8 mouse cellular contexts compared by ENCODE assay signal in the genomic region with DNA sequence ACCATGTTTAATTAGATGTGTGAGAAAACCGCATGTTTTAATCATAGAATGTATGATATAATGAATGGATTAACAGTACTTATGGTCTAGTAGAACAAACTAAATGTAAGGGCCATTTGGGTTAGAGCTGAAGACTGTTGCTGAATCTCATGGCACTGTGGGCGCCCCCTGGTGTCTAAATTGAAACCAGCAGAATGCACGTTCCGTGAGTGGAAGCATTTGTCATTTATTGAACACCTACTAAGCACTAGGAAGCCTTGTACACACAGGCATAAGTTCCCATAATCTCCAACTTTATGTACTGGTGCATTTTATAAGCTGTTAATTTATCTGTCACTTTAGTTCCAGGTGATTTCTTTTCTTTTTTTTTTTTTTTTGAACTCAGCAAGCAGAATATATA. TPM values are rescaled to one million over a fixed set of nuclear protein-coding genes. Genes with fewer than 3 reads are reported as not detected.
DNase-seq lines count a peak whose midpoint lies in the region; ATAC-seq and TF ChIP-seq lines count a peak whose summit lies in the region.

No protein-coding gene starts in this region.

- H3K4me2 ChIP-seq in hindbrain, embryonic 14.5 days (replicated peaks) = no peak overlapping the region
- no peak overlapping the region for H3K4me2 ChIP-seq in hindbrain, embryonic 16.5 days (ENCODE audit: low read length)

- H3K9ac ChIP-seq in hindbrain, embryonic 14.5 days = no peak overlapping the region
- no peak overlapping the region for H3K9ac ChIP-seq in hindbrain, embryonic 16.5 days (ENCODE audit: low read depth, low read length)

- H3K4me3 ChIP-seq in hindbrain, embryonic 14.5 days (replicated peaks; ENCODE audit: low read length) = no peak overlapping the region
- H3K4me3 ChIP-seq in hindbrain, embryonic 16.5 days (ENCODE audit: low read length) = no peak overlapping the region
- H3K4me3 ChIP-seq in G1E (ENCODE audit: low read depth, low read length) = no peak overlapping the region

- peak; percentile 33 for DNase-seq in hindbrain, embryonic 14.5 days (ENCODE audit: low spot score)
- DNase-seq in G1E (ENCODE audit: low spot score) = no peak
- peak; percentile 83 for DNase-seq in c-Kit-positive CD71-positive TER-119-positive erythroid progenitor cells, embryonic 14.5 days (ENCODE audit: low spot score)
- peak; percentile 38 to 44 for DNase-seq in frontal cortex, postnatal 25 days (ENCODE audit: low spot score in 2 of 2)
- DNase-seq in layer of hippocampus, postnatal 10 days (ENCODE audit: low spot score in 2 of 2) = peak; percentile 58 to 62
- peak; percentile 9 for DNase-seq in testis, postnatal 14 days (ENCODE audit: low spot score)

- H3K9me3 ChIP-seq in hindbrain, embryonic 14.5 days (ENCODE audit: control insufficient read depth, low read length) = no peaks in the 10 kb centered on the region
- H3K9me3 ChIP-seq in hindbrain, embryonic 16.5 days (ENCODE audit: control insufficient read depth, low read length) = no peaks in the 10 kb centered on the region
- no peaks in the 10 kb centered on the region for H3K9me3 ChIP-seq in G1E (replicated peaks)

- no peak overlapping the region for H3K27ac ChIP-seq in hindbrain, embryonic 14.5 days
- no peak overlapping the region for H3K27ac ChIP-seq in hindbrain, embryonic 16.5 days (ENCODE audit: low read depth, low read length)

- H3K27me3 ChIP-seq in hindbrain, embryonic 14.5 days (ENCODE audit: control insufficient read depth, insufficient read depth, low read length) = no peaks in the 10 kb centered on the region
- H3K27me3 ChIP-seq in hindbrain, embryonic 16.5 days (replicated peaks; ENCODE audit: control insufficient read depth, insufficient read depth, low read length) = no peaks in the 10 kb centered on the region
- no peaks in the 10 kb centered on the region for H3K27me3 ChIP-seq in G1E (ENCODE audit: insufficient read depth, low read length)

- WGBS in hindbrain, embryonic 14.5 days = 46% methylated on average over 4 of the region's 4 CpGs
- WGBS in hindbrain, embryonic 16.5 days = 48% methylated on average over 4 of the region's 4 CpGs

- TF ChIP-seq CTCF in G1E (IDR thresholded peaks at IDR 0.05; ENCODE audit: low read depth, low read length) = peak; percentile 69

- H3K4me1 ChIP-seq in hindbrain, embryonic 14.5 days (replicated peaks; ENCODE audit: control insufficient read depth, insufficient read depth, low read length) = no peaks in the 10 kb centered on the region
- H3K4me1 ChIP-seq in hindbrain, embryonic 16.5 days (ENCODE audit: control insufficient read depth, insufficient read depth, low read depth, low read length) = no peaks in the 10 kb centered on the region
- H3K4me1 ChIP-seq in G1E (ENCODE audit: insufficient read depth, low read depth, low read length) = peaks cover 69% of the 10 kb centered on the region

- H3K36me3 ChIP-seq in hindbrain, embryonic 14.5 days (replicated peaks; ENCODE audit: control insufficient read depth, insufficient read depth) = no peaks in the 10 kb centered on the region
- no peaks in the 10 kb centered on the region for H3K36me3 ChIP-seq in hindbrain, embryonic 16.5 days (ENCODE audit: control insufficient read depth, insufficient read depth, low read length)
- peaks cover 55% of the 10 kb centered on the region for H3K36me3 ChIP-seq in G1E (replicated peaks)

- no peak for ATAC-seq in hindbrain, embryonic 14.5 days (ENCODE audit: low FRiP score)
- ATAC-seq in hindbrain, embryonic 16.5 days = no peak
- ATAC-seq in G1E (ENCODE audit: extremely low read depth, insufficient number of reproducible peaks, low FRiP score, poor library complexity, severe bottlenecking) = no peak
- ATAC-seq in megakaryocyte progenitor cell, adult 5-6 weeks (replicated peaks; ENCODE audit: poor library complexity) = peak; percentile 57

RNA-seq across cellular contexts. Expression of gene Itga4, which starts 10.4 kb away (rescaled TPM):
- 2.9 and 4.3 TPM in 2 replicates for polyA plus RNA-seq in hindbrain, embryonic 14.5 days (2014; fragmentation: Nextera tagmentation; extraction: Ambion mirVana)
- polyA plus RNA-seq in hindbrain, embryonic 16.5 days (2015; fragmentation: Nextera tagmentation; extraction: Ambion mirVana) = 2.6 and 2.8 TPM in 2 replicates
- total RNA-seq in G1E (2014; fragmentation: Nextera tagmentation) = 210 and 232 TPM in 2 replicates
- 108 and 111 TPM in 2 replicates for total RNA-seq in G1E (2017)
- polyA plus RNA-seq in G1E (2012) = 14.0 and 19.1 TPM in 2 replicates
- total RNA-seq in layer of hippocampus, postnatal 10 days (2021) = 10 to 100 TPM; 16.5 to 18.1 TPM
- total RNA-seq in megakaryocyte progenitor cell, adult 5-6 weeks (2015) = 111 and 140 TPM in 2 replicates
- 80.4 and 107 TPM in 2 replicates for total RNA-seq in megakaryocyte progenitor cell, adult 5-6 weeks (2017)

Comparison
In these comparisons a context has a peak if more than half of its experiments do, and no peak if none do; other contexts are left out.
1. RNA of gene Itga4, which starts 10.4 kb away (total RNA-seq): 108 to 232 TPM in G1E and 80.4 to 140 TPM in megakaryocyte progenitor cell, adult 5-6 weeks; 16.5 to 18.1 TPM in layer of hippocampus, postnatal 10 days; every median in the first group is over 4 times any median in the second.